Mouse (Mus musculus): ENCODE results near the gene Prkce.

DNA sequence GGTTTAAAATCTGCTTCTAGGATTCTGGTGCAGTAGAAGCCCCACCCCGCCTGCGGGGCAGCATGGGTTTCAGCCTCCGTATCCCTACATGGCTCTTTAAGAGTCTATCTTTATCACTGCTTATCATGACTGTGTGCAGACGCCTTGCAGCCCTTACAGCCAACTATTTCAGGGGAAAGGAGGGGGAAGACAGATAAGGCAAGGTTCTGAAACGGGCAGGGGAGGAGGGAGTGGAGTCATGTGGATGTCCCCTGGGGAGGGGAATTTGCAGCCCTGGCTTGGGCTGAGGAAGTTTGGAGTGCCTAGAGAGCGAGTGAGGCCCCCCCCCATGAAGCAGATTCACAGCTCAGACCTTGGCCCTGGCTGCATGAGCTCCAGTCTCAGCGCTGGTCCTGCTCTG is 18.0 kb downstream of the Prkce start:
- TF ChIP-seq ZC3H11A (IDR thresholded peaks at IDR 0.05; ENCODE audit: borderline replicate concordance, low read depth, low read length) (no peak), MAFK (IDR thresholded peaks at IDR 0.05; ENCODE audit: insufficient read depth, low read depth, low read length) (no peak), HCFC1 (IDR thresholded peaks at IDR 0.05; ENCODE audit: borderline replicate concordance, insufficient read depth, low read length) (no peak), ZNF384 (IDR thresholded peaks at IDR 0.05; ENCODE audit: low read depth, low read length) (no peak)
